Mouse (Mus musculus): ENCODE data around the gene Ogfod2. TPM values are rescaled to one million over a fixed set of nuclear protein-coding genes. Genes with fewer than 3 reads are reported as not detected.

Gene Ogfod2
- polyA plus RNA-seq (2017; shearing (Covaris generic)): 37.3 TPM

DNA sequence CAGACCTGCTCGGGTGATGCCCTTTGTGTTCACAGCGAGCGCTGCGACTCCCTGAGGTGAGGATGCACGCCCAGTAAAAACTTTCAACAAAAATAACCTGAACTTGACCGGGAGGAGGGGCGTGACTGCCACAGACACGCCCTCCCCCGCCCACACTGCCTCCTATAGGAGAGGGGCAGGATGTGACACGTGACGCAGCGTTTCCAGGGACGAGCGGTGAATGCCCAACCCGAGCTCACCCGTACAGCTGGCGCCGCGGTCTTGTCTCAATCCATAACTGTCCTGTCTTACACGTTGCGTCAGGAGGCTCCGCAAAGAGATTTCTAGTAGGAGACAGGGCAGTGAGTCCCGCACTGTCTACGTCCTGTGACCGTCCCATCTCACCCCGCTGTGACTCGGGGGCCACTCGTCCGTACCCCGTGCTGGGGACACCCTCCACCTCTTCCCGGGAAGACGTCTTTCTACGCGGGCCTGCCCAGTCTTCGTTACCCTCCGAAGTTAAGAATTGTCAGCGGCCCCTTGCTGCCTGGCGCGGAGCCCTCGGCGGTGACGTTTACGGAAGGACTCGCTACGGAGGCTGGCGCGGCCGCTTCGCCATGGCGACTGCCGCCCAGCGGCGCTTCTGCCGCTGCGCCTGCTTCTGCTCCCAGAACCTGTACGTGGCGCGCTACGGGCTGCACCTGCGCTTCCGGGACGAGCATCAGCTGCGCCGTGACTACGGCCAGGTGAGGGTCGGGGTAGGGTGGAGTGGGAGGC lies at the start of gene Ogfod2:
Gene Ogfod2, plus strand, starts transcription at position 556 of the 756 bp plus-strand sequence.

DNA sequence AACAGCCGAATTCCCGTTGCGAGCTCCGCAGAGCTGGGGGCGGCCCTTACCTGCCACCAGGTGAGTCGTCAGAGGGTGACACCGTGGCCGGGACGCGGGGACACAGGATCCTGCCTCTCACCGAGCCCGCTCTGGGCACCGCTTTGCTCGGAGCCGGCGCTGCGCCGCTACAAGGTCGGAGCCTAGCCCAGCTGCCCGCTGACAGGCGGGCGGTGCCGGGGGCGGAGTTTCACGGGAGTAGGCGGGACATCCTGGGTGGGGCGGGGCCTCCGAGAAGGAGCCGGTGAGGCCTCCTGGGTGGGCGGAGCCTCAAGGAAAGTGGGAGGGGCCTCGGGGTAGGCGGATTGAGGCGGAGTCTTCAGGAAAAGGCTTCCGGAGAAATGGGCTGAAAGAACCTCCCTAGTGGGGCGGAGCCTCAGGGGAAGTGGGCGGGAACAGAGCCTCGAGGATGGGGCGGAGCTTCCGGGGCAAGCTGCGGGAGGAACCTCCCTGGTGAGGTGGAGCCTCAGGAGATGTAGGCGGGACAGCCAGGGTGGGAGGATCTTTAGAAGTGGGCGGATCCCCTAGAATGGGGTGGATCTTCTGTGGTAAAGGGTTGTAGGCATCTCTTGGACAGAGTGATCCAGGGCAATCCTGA lies 16.4 kb upstream of the Ogfod2 start, which contains the start of gene Abcb9:
Gene Abcb9, minus strand, starts transcription at position 203 of the 637 bp plus-strand sequence.

DNA sequence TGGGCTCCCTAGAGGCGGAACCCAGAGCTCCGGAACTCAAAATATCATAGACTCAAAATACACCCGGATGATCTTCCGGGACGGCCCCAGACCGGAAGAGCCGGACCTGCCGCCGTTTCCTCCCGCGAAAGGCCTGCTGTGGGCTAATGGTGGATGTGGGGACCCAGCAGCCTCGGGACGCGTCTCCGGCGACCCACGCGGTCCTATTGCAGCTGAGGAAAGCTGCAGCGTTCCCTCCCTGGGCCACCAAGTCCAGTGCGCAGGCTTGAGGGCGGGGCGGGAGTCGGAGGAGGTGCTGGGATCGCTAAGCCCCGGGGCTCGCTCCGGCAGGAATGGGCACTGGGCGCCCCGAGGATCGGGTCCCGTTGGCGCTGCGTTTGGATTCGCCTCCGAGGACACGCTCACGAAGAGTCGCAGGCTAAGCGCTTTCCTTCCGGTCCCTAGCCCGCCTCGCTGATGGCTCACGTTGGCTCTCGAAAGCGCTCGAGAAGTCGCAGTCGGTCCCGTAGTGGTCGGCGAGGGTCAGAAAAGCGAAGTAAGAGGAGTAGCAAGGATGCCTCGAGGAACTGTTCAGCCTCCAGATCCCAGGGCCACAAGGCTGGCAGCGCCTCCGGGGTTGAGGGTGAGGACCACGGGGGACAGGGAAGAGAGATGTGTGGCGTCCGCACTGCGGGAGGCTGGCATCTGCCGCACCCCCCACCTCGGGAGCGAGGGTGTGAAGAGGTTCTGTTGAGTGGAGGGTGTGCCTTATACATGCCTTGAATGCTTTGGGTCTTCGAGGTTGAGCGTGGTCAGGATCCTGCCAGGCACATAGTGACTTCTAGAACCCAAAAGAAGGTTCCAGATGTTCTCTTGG lies 4.1 kb downstream of the Ogfod2 start, which contains the start of gene Arl6ip4:
Gene Arl6ip4, plus strand, starts transcription at position 100 of the 856 bp plus-strand sequence.

Other genes starting within 250 kb of the Ogfod2 start
- 1.2 TPM for gene Hcar2, start 246.8 kb upstream of the Ogfod2 start, polyA plus RNA-seq (2017; shearing (Covaris generic))
- gene Hcar1, start 232.3 kb upstream of the Ogfod2 start, polyA plus RNA-seq (2017; shearing (Covaris generic)): not detected
- gene Denr, start 205.1 kb upstream of the Ogfod2 start, polyA plus RNA-seq (2017; shearing (Covaris generic)): 106 TPM
- gene Gm43518, start 184.9 kb upstream of the Ogfod2 start, polyA plus RNA-seq (2017; shearing (Covaris generic)): 5.3 TPM
- 7.5 TPM for gene Ccdc62, start 181.6 kb upstream of the Ogfod2 start, polyA plus RNA-seq (2017; shearing (Covaris generic))
- gene Hip1r, start 138.7 kb upstream of the Ogfod2 start, polyA plus RNA-seq (2017; shearing (Covaris generic)): 77.8 TPM
- gene Vps37b, start 80.0 kb upstream of the Ogfod2 start, polyA plus RNA-seq (2017; shearing (Covaris generic)): 62.1 TPM
- gene Abcb9, start 16.5 kb upstream of the Ogfod2 start, polyA plus RNA-seq (2017; shearing (Covaris generic)): 58.8 TPM
- gene Arl6ip4, start 3.8 kb downstream of the Ogfod2 start, polyA plus RNA-seq (2017; shearing (Covaris generic)): 110 TPM
- gene Pitpnm2, start 137.5 kb downstream of the Ogfod2 start, polyA plus RNA-seq (2017; shearing (Covaris generic)): 11.9 TPM
- gene Mphosph9, start 215.7 kb downstream of the Ogfod2 start, polyA plus RNA-seq (2017; shearing (Covaris generic)): 28.1 TPM
- 14.1 TPM for gene 2810006K23Rik, start 215.8 kb downstream of the Ogfod2 start, polyA plus RNA-seq (2017; shearing (Covaris generic))